Mouse (Mus musculus) lung, embryonic 14.5 days (tissue): ENCODE data around the gene Myrip. TPM values are rescaled to one million over a fixed set of nuclear protein-coding genes. Genes with fewer than 3 reads are reported as not detected.
"Not testable (repeated sequence)": the region's sequence is repeated elsewhere in the genome, so short reads cannot be mapped to it uniquely, and the experiment has no call there.

Experiments used
- ATAC-seq: fragments of 200-750 bp; cut with Nextera tagmentation; 2 replicates; pipeline ENCODE4 v1.8.0; 2017; ENCODE audit warnings: mild to moderate bottlenecking, moderate TSS enrichment, moderate library complexity; ENCODE audit not compliant: insufficient read depth
- DNase-seq: peaks from one replicate; pipeline ENCODE4 v3.0.0-alpha.2; 2015
- H3K27ac ChIP-seq: fragments of 300-500 bp; sonication (generic); 2 replicates; pipeline ENCODE4 v1.5.1; 2014; ENCODE audit warnings: low read depth, mild to moderate bottlenecking, moderate library complexity
- H3K27me3 ChIP-seq: fragments of 300-500 bp; sonication (generic); 2 replicates; pipeline ENCODE4 v1.6.1; 2014; ENCODE audit warnings: low read length, control low read depth; ENCODE audit not compliant: insufficient read depth
- H3K36me3 ChIP-seq: fragments of 300-500 bp; sonication (generic); 2 replicates; pipeline ENCODE4 v1.6.1; 2014; ENCODE audit warnings: control low read depth; ENCODE audit not compliant: insufficient read depth
- H3K4me1 ChIP-seq: fragments of 300-500 bp; sonication (generic); 2 replicates; pipeline ENCODE4 v1.6.1; 2014; ENCODE audit warnings: antibody characterized with exemption, control low read depth; ENCODE audit not compliant: insufficient read depth
- H3K4me2 ChIP-seq: fragments of 300-500 bp; sonication (generic); 2 replicates; pipeline ENCODE4 v1.6.1; 2014; ENCODE audit warnings: mild to moderate bottlenecking
- H3K4me3 ChIP-seq: fragments of 300-500 bp; sonication (generic); 2 replicates; pipeline ENCODE4 v1.5.1; 2014; ENCODE audit warnings: low read depth, low read length
- H3K9ac ChIP-seq: fragments of 300-500 bp; sonication (generic); 2 replicates; pipeline ENCODE4 v1.6.1; 2014
- H3K9me3 ChIP-seq: fragments of 300-500 bp; sonication (generic); 2 replicates; pipeline ENCODE4 v1.6.1; 2016; ENCODE audit warnings: low read depth, low read length, control low read depth
- CTCF ChIP-seq: IDR thresholded peaks from 2 replicates; pipeline ENCODE4 v1.5.1; 2016; ENCODE audit warnings: antibody characterized with exemption, low read depth
- WGBS: fragments of 180-500 bp; shearing (Covaris S2); extraction: QIAGEN DNeasy Blood & Tissue Kit; methylation state at CpG from one replicate; pipeline ENCODE4 v1.1.7; 2014; 5-methylcytosine and 5-hydroxymethylcytosine counted together
- polyA plus RNA-seq: library from polyadenylated mRNA; unstranded; fragments of >200 nt; fragmentation: Nextera tagmentation; extraction: Ambion mirVana; gene quantifications from 2 replicates; pipeline ENCODE4 v1.2.1, GENCODE M21; 2014

The Myrip gene
- 0.09 and 0.18 TPM in 2 replicates for polyA plus RNA-seq

DNA sequence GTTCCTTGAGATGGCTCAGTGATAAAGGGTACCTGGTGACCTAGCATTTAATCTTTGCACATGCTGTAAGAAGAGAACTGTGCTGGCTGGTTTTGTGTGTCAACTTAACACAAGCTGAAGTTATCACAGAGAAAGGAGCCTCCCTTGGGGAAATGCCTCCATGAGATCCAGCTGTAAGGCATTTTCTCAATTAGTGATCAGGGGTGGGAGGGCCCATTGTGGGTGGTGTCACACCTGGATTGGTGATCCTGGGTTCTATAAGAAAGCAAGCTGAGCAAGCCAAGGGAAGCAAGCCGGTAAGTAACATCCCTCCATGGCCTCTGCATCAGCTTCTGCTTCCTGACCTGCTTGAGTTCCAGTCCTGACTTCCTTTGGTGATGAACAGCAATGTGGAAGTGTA lies at the start of gene Myrip:
Gene Myrip, plus strand, starts transcription at position 301 of the 400 bp plus-strand sequence.
- H3K36me3 ChIP-seq, ATAC-seq, H3K4me2 ChIP-seq, H3K4me1 ChIP-seq, H3K9me3 ChIP-seq, H3K4me3 ChIP-seq, DNase-seq, H3K9ac ChIP-seq, H3K27ac ChIP-seq: not testable (repeated sequence)
- WGBS, result 84% methylated on average over 1 of the region's 1 CpGs
- peaks cover 45% of the 10 kb centered on the region for H3K27me3 ChIP-seq

GRCm38 (mm10) chr9:120259805-120260204 lies 41.5 kb upstream of the Myrip start:
- Histone ChIP-seq H3K9ac (no peak overlapping the region), H3K27me3 (no peaks in the 10 kb centered on the region), H3K4me2 (no peak overlapping the region), H3K4me1 (no peaks in the 10 kb centered on the region), H3K4me3 (no peak overlapping the region), H3K9me3 (no peaks in the 10 kb centered on the region), H3K36me3 (no peaks in the 10 kb centered on the region), H3K27ac (no peak overlapping the region)
- DNase-seq (peak; percentile 61), ATAC-seq (no peak)
- WGBS, result 50% methylated on average over 8 of the region's 8 CpGs
- TF ChIP-seq CTCF, result no peak

GRCm38 (mm10) chr9:120263994-120264393 lies 37.3 kb upstream of the Myrip start:
- 55% methylated on average over 5 of the region's 5 CpGs for WGBS
- H3K27ac ChIP-seq, result no peak overlapping the region
- TF ChIP-seq CTCF, result no peak
- H3K27me3 ChIP-seq, result no peaks in the 10 kb centered on the region
- no peaks in the 10 kb centered on the region for H3K4me1 ChIP-seq
- no peaks in the 10 kb centered on the region for H3K9me3 ChIP-seq
- peak; percentile 40 for DNase-seq
- ATAC-seq, result no peak
- no peak overlapping the region for H3K4me3 ChIP-seq
- H3K4me2 ChIP-seq, result no peak overlapping the region
- H3K36me3 ChIP-seq, result no peaks in the 10 kb centered on the region
- no peak overlapping the region for H3K9ac ChIP-seq

GRCm38 (mm10) chr9:120273083-120273482 lies 28.2 kb upstream of the Myrip start:
- ATAC-seq (no peak), DNase-seq (no peak)
- H3K36me3 ChIP-seq, result no peaks in the 10 kb centered on the region
- no peak for TF ChIP-seq CTCF
- WGBS, result 59% methylated on average over 8 of the region's 8 CpGs
- no peak overlapping the region for H3K27ac ChIP-seq
- no peaks in the 10 kb centered on the region for H3K9me3 ChIP-seq
- no peak overlapping the region for H3K4me3 ChIP-seq
- H3K4me1 ChIP-seq, result no peaks in the 10 kb centered on the region
- H3K4me2 ChIP-seq, result no peak overlapping the region
- H3K27me3 ChIP-seq, result no peaks in the 10 kb centered on the region
- no peak overlapping the region for H3K9ac ChIP-seq

GRCm38 (mm10) chr9:120275226-120275625 lies 26.1 kb upstream of the Myrip start:
- H3K27ac ChIP-seq, result no peak overlapping the region
- ATAC-seq (no peak), DNase-seq (no peak)
- no peaks in the 10 kb centered on the region for H3K4me1 ChIP-seq
- no peak overlapping the region for H3K4me3 ChIP-seq
- TF ChIP-seq CTCF, result no peak
- WGBS, result 70% methylated on average over 7 of the region's 7 CpGs
- no peaks in the 10 kb centered on the region for H3K27me3 ChIP-seq
- no peaks in the 10 kb centered on the region for H3K9me3 ChIP-seq
- H3K4me2 ChIP-seq, result no peak overlapping the region
- no peaks in the 10 kb centered on the region for H3K36me3 ChIP-seq
- no peak overlapping the region for H3K9ac ChIP-seq

DNA sequence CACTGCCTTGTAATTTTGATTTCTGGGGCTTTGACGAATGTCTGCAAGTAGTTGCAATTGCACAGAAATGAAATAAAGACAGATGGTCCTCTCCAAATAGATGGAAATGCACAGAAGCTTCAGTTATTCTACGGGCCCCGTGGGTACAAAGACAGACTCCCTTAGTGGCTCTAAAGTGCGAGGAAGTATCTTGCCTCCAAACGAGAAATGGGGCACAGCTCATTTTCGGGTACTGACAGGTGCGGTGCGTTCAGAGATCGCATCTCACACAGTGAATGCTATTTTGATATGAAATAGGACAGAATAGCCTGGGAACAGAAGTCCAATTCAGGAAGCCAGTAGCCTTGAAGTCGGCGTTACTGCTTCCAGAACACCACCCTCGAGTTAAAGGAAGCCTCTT lies 20.2 kb upstream of the Myrip start:
- Histone ChIP-seq H3K4me1 (no peaks in the 10 kb centered on the region), H3K27me3 (no peaks in the 10 kb centered on the region)
- 86% methylated on average over 12 of the region's 12 CpGs for WGBS

GRCm38 (mm10) chr9:120282461-120283047 lies 18.8 kb upstream of the Myrip start:
- no peak overlapping the region for H3K27ac ChIP-seq
- no peak overlapping the region for H3K4me3 ChIP-seq
- DNase-seq (no peak), ATAC-seq (no peak)
- H3K27me3 ChIP-seq, result no peaks in the 10 kb centered on the region
- no peak overlapping the region for H3K9ac ChIP-seq
- H3K4me2 ChIP-seq, result no peak overlapping the region
- no peaks in the 10 kb centered on the region for H3K4me1 ChIP-seq
- H3K9me3 ChIP-seq, result no peaks in the 10 kb centered on the region
- no peak for TF ChIP-seq CTCF
- no peaks in the 10 kb centered on the region for H3K36me3 ChIP-seq
- WGBS, result 58% methylated on average over 9 of the region's 9 CpGs

More for the DNA sequence above, 20.2 kb upstream of the Myrip start:
- H3K4me3 ChIP-seq, result no peak overlapping the region
- DNase-seq (no peak), ATAC-seq (no peak)
- no peak overlapping the region for H3K9ac ChIP-seq
- no peak for TF ChIP-seq CTCF
- H3K27ac ChIP-seq, result no peak overlapping the region
- H3K4me2 ChIP-seq, result no peak overlapping the region
- no peaks in the 10 kb centered on the region for H3K9me3 ChIP-seq
- no peaks in the 10 kb centered on the region for H3K36me3 ChIP-seq
